Mouse (Mus musculus): ENCODE results near the gene Cdc42bpa.
A peak's percentile ranks its signal among the peaks of the same experiment; 100 is the strongest.

Cdc42bpa gene

DNA sequence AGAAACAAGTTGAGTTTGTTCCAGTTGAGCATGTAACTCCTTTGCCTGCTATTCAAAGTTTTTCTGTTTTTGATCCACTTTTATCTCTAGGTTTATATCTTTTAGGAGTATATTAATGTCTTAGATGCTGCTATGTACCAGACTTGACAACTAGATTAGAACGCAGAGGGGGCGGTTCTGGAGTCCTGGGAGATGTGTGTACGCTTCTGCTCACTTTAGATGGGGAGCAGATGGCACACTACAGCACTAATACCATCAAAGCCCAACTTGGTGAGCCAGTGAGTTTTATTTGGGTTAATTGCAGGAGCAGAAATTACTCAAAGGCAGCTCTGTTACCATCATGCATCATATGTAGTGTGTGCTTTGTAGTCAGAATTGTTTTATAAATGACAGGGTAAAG lies 77.2 kb downstream of the Cdc42bpa start:
- no peak for DNase-seq

DNA sequence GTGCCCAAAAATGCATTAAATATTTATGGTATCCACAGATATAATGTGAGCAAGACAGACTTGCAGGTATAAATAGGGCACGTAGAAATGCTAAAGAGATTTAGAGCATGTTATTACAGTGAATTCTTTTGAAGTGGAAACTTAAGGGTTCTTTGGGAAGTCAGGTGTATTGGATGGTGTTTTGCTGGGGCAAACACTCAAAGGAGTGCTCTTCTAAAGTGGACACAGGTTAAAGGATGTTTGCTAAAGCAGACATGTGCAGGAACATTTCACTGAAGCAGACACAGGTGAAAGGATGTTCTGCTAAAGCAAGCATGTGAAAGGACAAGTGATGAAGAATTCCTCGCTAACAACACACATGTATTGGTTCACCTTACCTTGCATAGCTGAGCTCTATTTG lies 83.9 kb downstream of the Cdc42bpa start:
- DNase-seq = peak; percentile 12 to 50

GRCm38 (mm10) chr1:180045172-180045571 lies 84.9 kb downstream of the Cdc42bpa start:
- peak; percentile 15 to 36 for DNase-seq

- no peak for DNase-seq
Measured at GRCm38 (mm10) chr1:180089176-180089575, 128.9 kb downstream of the Cdc42bpa start.

DNA sequence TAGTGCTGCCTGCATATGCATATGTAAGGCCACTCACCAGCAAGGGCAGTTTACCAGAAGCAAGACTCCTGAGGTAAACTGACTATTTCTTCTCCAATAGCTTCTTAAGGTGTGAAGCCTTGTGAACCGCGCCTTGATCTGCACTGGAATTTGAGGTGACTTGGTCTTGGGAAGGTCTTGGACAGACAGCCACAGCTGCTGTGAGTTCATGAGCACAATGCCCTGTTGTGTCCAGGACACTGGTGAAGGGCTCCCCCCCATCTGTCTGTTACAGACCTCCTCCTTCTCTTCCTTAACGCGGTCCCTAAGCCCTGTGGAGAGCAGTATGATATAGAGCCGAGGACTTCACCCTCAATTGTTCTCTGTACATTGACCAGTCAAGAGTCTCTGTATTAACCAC lies 138.2 kb downstream of the Cdc42bpa start:
- no peak for DNase-seq

DNA sequence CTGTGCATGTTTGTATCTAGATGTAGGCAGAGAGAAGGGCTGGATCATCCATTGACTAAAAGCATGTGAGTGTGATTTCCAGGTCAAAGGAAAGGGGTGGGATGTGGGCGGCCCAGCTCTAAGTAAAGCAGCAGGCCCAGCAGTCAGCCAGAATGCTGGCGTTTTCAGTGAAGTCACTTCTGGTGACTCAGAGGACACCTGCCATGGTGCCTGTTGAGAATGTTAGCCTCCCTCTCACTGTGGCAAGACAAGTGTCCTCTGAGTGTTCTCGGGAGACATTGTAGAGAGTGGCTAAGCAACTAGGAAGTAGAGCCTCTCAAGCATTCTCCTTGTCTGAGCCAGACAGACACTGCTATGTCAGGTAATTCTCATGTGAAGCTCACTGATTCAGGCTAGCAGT lies 144.3 kb downstream of the Cdc42bpa start:
- DNase-seq = peak in 1 of 2 experiments; percentile 10

DNA sequence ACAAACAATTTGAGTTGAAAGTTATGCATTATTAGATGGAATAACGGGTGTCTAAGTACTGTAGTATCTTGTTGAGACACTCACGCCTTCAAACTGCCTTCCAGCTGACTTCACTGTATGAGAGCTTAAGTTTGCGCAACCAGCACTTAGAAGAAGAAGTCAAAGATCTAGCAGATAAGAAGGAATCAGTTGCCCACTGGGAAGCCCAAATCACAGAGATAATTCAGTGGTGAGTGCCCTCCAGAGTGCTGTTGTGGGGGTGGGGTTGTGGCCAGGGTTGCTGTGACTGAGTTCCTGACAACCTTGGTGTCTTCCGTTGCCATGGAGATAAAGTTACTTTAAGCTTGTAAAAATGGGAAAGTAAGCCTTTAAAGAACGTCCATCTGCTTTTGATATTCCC lies 148.8 kb downstream of the Cdc42bpa start:
- DNase-seq = peak in 1 of 2 experiments; percentile 14

- peak in 1 of 2 experiments; percentile 21 for DNase-seq
Measured at GRCm38 (mm10) chr1:180116525-180116924, 156.3 kb downstream of the Cdc42bpa start.

DNA sequence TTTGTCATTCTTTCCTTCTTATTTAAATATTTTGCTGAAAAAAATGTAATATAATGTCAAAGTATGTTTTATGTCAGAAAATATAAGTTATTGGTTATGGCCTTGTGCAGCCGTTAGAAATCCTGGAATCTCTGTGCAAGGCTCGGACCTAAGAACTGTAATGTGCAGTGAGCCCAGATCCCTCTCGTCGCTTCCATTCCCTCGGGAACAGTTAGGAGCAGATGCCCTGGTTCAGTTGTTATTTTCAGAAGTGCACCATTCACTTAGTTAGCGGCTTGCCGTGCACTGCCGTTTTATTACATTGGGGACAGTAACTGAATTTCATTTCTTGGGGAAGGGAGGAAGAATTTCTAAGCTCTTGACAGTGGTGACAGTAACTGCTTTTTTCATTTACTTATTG lies 158.0 kb downstream of the Cdc42bpa start:
- no peak for DNase-seq

DNA sequence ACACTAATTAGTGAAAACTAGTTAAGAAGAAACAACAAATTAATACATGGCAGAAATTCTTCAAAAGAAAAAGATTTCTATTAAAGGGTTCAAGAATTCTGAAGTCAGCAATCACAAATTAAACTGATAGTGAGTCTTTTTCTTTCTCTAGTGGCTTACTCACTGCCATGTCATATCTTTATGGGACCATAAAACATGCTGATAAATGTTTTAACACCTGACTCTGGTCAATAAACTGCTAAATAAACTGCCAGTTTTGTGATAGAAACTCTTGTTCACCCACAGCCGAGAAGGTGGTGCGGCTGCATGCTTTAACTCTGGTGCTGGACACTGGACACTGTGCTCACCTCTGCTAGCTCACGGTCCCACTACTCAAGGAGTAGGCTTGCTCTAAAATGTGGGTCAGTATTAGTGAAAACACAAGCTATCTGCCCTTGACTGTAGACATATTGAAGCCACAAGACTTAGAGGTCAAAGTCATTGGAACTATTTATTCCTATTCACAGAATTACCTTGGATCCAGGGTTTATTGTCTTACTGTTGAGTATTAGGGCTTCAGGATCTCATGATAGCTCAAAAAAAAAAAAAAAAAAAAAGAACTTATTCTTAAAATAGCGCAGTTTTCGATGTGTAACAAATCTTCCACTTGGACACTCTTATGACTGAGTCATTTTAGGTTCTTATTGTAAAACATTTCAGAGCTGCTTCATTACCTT lies 168.0 kb downstream of the Cdc42bpa start:
- no peak for DNase-seq

DNA sequence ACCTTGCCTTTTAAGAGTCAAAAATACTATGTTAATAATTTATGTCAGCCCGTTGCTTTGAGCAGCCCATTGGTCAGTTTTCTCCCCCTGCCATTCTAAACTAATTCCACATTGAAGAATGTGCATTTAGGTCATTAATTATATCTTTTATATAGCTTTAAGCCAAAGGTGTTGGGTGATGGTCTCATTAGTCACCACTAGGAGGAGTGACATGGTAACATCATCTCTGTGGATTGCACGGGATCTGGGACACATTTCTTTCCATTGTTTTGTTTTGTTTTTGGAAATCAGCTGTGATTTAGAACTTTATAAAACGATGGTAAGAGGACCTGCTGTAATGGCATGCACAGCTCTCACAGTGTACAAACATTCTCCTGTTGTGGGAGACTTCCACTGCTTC lies 171.1 kb downstream of the Cdc42bpa start:
- no peak for DNase-seq

GRCm38 (mm10) chr1:180132187-180132586 lies 171.9 kb downstream of the Cdc42bpa start:
- no peak for DNase-seq

DNA sequence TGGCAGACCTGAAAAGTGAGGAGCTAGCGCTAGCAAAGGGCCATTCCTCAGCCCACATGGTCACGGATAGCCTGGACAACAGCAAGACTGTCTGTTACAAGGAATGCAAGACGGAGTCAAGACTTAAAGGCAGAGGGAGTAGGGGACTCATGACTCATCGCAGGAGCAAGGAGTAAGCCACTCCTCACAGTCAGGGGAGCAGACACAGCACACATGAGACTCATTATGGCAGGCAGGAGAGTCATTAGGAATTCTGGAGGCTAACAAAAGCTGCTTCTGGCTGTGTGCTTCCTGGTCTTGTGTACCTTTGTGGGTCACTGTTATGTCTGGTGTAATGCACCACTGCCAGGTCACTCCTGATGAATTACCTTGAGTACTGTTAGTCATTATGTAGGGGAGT lies 178.9 kb downstream of the Cdc42bpa start:
- no peak for DNase-seq

GRCm38 (mm10) chr1:180140970-180141369 lies 180.7 kb downstream of the Cdc42bpa start:
- DNase-seq = no peak

DNA sequence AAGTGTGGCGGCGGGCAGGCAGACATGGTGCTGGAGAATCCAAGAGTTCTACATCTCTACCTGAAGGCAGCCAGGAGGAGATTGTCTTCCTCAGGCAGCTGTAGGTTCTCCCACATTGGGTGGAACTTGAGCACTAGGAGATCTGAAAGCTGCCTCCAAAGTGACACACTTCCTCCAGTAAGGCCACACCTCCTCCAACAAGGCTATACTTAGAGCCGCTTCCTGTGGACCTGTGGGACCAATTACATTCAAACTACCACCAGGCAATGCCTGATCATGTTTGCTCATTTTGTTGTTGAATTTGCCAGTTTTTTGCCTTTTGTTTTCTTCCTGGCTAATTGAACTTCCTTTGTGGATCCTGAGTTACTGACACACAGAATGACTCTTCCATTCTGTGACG lies 187.8 kb downstream of the Cdc42bpa start:
- no peak for DNase-seq

DNA sequence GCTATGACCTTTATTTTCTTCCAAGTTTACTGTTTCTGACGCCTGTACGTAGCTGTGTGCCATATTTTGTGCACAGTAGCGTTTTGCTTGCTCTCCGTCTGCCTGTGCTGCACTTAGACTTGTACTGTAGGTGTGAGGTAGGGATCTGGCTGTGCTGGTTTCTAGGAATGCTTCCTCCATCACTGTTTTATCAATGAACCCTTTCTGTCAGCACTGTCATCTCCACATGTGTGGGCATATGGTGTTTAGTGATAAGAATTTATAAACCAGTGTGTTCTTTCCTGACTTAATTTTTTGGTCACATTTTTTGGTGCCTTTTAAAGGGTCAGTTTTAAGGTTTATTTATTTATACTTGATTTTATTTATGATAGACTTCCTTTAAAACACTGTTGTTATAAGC lies 188.3 kb downstream of the Cdc42bpa start:
- no peak for DNase-seq

- DNase-seq = no peak
Measured at GRCm38 (mm10) chr1:180151191-180151590, 190.9 kb downstream of the Cdc42bpa start.

- no peak for DNase-seq
Measured at GRCm38 (mm10) chr1:180158648-180159047, 198.4 kb downstream of the Cdc42bpa start.

DNA sequence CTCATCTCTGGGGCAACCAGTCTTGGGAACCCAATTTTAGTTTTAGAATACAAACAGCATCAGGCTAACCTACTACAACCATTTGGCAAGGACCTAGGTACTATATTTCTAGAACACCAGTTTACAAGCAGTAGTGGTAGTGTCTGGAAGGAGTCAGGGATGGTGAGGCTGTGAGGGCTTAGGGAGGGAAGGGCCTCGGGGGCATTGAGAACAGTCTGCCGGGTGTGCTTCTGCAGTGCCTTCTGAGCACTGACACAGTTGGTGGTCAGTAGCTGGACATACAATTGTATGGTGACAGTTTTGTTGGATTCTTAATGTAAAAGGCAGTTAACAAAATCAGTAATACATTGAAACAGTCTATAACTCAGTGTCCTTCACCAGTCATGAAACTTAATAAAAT lies 200.3 kb downstream of the Cdc42bpa start:
- DNase-seq = no peak

GRCm38 (mm10) chr1:180161160-180161559 lies 200.9 kb downstream of the Cdc42bpa start:
- DNase-seq = no peak

GRCm38 (mm10) chr1:180161566-180162355 lies 201.5 kb downstream of the Cdc42bpa start:
- no peak for DNase-seq

DNA sequence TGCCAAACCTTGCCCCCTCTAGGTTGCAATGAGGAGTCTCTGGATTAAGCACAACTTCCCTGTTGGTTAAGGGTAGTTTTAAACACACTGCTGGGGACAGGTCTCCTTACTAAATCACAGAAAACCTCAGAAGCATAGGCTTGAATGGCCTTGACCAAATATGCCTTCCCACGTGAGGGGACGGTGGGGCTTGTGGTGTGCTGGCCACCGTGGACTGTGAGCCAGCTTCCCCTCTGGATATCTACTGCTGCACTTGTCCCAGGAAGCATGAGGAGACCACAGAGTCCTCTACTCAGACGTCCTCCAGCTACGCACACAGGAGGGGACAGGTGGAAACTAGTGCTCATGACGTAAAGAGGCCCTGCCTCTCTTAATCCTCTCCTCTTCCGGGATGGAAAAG lies 202.7 kb downstream of the Cdc42bpa start:
- DNase-seq = no peak

GRCm38 (mm10) chr1:180166533-180166932 lies 206.3 kb downstream of the Cdc42bpa start:
- no peak for DNase-seq

- DNase-seq = no peak
Measured at GRCm38 (mm10) chr1:180168294-180168693, 208.0 kb downstream of the Cdc42bpa start.

All from lung, adult 18-20 months (tissue).